Mouse (Mus musculus) megakaryocyte-erythroid progenitor cell, adult 5-6 weeks (primary cell): ENCODE measurements around the gene Paxbp1. TPM values are rescaled to one million over a fixed set of nuclear protein-coding genes. Genes with fewer than 3 reads are reported as not detected.
"Not testable (repeated sequence)": the region's sequence is repeated elsewhere in the genome, so short reads cannot be mapped to it uniquely, and the experiment has no call there.

ENCODE experiments used
- ATAC-seq: replicated peaks from 2 replicates; pipeline ENCODE4 v1.8.0; 2016; ENCODE audit warnings: mild to moderate bottlenecking, inconsistent platforms; ENCODE audit not compliant: severe bottlenecking, poor library complexity, low FRiP score, low TSS enrichment
- total RNA-seq, 2 experiments: library from RNA; stranded (forward) in 1 of 2; stranded (reverse) in 1 of 2; fragments of 200-1000, 215-1000 nt in 1 of 2; fragments of >200 nt in 1 of 2; fragmentation: Nextera tagmentation in 1 of 2; gene quantifications; 2 replicates each; pipeline ENCODE4 v1.2.3; 2014 to 2017

Paxbp1 gene
- total RNA-seq (2014; fragmentation: Nextera tagmentation) (103 and 125 TPM in 2 replicates), total RNA-seq (2017) (85.8 and 94.4 TPM in 2 replicates)

DNA sequence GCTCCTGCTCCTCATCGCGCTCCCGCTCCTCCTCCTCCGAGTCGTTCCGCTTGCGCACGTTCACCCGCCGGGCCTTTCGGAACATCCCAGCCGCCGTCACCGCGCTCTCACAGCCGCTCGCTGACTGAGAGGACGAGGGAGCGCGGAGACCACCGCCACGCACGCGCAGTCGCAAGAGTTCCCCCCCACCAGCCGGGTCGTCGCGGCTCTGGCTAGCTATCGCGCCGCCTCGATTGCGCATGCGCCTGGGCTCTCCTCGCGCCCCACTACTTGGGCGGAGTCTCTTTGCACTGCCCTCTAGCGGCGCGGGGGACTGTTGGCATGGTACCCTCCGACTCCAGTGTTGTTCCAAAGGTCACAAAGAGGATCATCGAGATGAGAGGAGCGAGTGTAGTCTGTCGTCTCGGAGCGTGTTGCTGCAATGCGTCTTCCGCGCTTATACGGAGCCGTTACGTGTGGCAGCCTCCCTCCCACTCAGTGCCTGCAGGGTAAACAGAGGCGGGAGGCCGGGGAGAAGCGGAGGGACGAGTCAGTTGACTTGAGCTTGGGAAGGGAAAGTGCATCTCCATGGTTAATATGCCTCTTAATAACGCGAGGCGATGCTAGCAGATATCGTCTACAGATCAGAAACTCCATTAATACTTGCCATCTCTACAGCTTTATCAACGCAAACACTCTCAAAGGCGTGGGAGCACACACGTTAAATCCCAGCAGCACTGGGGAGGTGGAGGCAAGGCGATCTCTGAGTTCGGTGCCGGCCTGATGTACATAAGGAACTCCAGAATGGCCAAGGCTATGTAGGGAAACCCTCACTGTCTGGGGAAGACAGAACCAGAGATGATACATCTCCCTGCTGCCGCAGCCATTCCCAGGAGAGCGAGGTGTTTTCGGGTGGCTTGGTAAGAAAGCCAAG lies at the start of gene Paxbp1:
Paxbp1 (minus strand) TSS at position 274 of the 913 bp plus-strand sequence.
- peak; percentile 90 for ATAC-seq

DNA sequence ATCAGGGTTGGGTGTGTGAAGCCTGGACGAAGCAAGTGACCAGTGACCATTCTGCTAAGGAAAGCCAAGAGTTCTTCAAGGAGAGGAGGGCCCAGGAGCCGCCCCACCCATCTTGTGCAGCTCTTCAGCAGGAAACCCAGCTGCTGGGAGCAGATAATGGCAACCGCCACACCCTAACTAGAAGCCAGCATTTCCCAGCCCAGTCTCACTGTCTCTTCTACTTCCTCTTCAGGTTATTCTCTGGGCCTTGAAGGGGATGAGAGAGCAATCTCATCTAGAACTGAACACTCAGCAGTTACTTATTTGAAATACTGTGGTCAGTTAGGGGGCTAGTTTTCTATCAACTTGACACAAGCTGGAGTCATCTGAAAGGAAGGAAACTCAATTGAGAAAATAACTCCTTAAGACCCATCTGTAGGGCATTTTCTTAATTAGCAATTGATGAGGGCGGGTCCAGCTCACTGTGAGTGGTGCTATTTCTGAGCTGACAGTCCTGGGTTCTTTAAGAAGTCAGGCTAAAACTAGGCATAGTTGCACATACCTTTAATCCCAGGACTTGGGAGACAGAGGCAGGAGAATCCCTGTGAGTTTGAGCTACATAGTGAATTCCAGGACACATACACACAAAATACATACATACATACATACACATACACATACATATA lies 42.4 kb upstream of the Paxbp1 start:
- peak; percentile 99 for ATAC-seq

- no peak for ATAC-seq
These were observed 41.0 kb upstream of the Paxbp1 start for GRCm38 (mm10) chr16:91085239-91085825.

GRCm38 (mm10) chr16:91084307-91085238 lies 40.2 kb upstream of the Paxbp1 start:
- no peak for ATAC-seq

DNA sequence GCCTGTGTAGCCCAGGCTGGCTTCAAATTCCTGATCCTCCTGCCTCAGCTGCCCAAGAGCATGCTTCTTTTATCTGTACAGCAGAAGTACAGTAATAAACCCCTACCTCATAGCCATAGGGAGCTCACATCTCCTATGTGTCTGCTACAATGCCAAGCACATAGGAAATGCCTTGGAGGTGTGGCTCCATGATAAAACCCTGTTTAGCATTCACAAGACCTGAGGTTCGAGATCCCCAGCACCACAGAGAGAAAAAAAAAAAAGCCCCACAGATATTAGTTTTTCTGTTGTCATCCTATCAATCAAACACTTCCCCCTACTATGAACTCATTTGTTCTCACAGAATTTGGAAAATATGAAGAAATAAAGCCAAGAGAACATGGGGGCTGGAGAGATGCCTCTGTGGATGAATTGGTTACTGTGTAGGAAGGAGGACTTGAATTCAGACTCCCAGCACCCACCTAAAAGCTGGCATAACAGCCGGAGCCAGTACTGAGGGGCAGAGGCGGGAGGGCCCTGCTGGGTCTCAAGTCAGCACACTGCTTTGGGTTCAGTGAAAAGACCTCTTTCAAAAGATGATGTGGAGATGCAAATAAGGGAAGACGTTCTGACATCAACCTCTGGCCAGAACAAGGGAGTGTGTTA lies 38.8 kb upstream of the Paxbp1 start:
- no peak for ATAC-seq

DNA sequence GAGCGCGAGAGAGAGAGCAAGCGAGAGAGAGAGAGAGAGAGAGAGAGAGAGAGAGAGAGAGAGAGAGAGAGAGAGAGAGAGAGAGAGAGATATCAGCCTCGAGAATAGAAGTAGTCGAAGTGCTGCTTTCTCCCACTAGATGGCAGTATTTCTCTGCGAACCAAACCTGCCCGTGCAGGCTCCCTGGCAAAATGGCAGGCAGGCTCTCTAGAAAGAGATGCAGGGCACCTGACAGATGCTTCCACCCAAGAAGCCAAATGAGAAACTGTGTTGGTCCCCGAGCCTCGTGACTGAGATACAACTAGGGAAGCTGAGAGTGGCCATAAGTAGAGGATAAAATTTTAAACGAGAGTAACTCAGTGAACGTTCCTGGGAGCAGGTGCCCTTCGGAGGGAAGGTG lies 37.2 kb upstream of the Paxbp1 start:
- ATAC-seq: peak; percentile 86

DNA sequence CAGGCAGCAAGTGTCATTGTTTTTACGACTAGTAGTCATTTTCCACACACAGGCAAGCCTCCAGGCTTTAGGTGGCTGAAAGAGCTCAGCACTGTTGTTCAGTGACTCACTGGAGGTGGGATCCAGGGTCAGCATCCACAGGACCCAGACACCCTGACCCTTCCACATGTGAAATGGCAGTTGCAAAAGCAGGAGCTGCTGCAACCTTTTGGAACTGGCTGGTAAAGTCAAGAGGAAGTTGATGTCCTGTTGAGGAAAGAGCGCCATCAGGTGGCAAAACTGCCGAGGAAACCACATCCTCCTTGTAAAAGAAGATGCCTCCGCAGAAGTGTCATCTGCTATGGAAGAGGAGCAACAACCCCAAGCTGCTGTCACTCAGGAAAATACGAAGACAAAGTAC lies 31.8 kb upstream of the Paxbp1 start:
- ATAC-seq: no peak

GRCm38 (mm10) chr16:91075423-91075822 lies 31.1 kb upstream of the Paxbp1 start:
- ATAC-seq: not testable (repeated sequence)

GRCm38 (mm10) chr16:91073163-91073892 lies 29.0 kb upstream of the Paxbp1 start:
- peak; percentile 94 for ATAC-seq

DNA sequence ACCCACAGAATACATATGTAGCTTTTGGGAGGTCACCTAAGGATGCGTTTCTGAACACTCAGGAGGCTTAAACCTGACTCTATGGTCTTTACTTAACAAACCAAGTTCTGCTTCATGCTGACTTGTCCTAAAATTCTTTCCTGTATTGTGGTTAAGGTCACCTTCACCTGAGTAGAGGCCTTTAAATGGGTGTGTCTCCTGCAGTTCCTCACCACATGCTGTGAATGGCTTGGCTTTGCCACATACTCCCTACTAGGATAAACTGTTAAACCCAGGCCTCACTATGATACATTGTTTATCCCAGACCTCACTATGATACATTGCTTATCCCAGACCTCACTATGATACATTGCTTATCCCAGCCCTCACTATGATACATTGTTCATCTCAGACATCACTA lies 27.9 kb upstream of the Paxbp1 start:
- ATAC-seq: no peak

DNA sequence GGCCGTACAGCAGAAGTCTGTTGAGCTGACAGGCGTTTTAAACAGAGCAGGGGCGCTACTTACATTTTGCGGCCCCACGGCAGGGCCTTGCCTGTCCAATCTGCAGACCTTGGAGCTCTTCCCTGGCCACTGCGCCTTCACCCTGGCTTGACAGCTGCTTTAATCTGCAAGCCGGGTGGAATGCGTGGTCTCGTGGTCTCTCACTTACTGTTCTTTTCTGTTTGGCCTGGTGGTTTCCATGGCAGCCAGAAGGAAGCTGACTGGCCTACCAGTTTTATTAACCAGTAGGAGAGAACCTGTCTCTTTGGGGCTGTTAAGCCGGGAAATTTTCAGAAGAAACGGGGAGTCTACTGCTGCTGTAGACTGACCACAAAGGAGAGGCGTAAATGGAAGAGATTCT lies 24.6 kb upstream of the Paxbp1 start:
- no peak for ATAC-seq

GRCm38 (mm10) chr16:91067122-91067521 lies 22.8 kb upstream of the Paxbp1 start:
- ATAC-seq: no peak

DNA sequence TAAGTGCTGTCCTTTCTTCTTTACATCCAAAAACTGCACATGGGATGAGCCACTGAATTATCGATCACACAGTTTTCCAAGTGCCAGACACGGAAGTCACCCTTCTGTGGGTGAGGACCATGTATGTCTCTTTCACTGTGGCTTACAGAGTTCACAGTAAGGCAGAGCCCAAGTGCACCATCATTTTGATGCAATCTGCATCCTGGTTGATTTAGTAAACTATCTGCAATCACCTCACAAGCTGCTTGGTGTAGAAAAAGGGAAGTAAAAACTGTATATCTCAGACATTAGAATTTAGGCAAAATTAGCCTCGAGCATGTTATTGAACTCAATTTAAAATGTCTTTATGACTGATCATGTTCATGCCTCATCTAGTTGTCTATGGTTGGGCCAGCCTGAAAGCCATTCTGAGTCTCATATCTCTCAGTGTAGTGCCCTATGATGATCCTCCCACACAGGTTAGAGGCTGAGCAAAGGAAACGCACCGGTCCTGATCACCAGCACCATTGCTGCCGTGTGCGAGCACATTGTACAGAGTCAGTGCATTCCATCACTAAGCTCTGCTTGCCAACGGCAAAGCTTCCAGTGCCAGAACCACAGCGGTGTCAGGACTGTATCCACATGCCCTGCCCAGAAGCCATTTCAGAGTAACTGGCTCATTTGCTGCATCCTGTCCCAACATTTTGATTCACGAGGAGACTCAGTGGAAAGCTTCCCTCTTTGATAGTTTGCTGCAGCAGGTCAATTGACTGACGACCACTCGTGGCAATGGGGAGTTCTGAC lies 20.4 kb upstream of the Paxbp1 start:
- ATAC-seq: no peak

DNA sequence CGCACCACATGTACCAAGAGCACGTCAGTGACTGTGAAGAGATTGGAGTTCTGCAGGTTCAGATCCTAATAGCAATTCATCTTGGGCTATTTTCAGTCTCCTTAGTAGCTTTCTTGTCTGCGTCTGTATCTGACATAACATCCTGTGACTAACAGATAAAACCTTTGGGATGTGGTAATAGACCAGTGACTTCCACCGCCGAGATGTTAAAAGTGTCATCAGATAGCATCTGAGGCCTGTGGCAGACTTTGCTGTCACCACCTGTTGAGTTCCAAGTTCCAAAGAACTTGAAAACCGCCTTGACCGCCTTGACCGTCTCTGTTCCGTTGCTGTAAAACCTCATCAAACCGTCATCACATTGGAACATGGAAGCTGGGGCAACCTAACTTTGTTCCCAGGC lies 19.4 kb upstream of the Paxbp1 start:
- ATAC-seq: no peak

DNA sequence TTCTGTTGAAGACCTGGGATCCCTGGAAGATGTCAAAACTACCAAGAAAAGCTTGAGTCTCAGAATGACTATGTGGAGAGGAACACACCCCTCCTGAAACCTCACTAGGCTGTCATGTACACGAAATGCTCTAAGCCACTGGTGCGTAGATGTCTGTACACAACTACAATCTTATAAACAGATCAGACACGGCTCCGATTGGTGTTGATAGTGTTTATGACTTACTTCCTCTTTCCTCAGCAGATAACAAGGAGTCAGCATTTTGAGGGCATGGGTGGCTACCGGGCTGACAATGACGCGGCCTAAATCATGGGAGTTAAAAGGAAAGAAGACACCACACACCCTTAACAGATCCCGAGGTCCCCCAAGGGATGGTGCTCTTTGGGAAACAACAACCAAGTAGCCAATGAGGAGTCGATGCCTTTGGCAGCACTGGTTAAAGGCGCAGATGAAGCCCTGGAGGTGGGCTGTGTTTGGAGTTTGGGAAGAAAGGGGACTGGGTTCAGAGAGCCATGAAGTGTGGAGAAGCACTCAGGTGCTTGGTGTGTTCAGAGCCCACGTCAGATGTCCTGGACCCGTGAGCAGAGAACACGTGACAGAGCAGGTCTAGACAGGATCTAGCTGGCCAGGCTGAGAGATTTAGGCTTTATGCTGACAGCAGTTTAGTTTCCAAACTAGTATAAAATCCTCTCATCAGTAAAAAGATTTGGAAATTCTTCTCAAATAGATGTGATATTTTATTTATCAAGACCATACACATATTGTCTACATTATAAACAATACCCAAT lies 17.4 kb upstream of the Paxbp1 start:
- 0 out of 2 replicates have a peak, but pooled peaks have one; percentile 17 for ATAC-seq

DNA sequence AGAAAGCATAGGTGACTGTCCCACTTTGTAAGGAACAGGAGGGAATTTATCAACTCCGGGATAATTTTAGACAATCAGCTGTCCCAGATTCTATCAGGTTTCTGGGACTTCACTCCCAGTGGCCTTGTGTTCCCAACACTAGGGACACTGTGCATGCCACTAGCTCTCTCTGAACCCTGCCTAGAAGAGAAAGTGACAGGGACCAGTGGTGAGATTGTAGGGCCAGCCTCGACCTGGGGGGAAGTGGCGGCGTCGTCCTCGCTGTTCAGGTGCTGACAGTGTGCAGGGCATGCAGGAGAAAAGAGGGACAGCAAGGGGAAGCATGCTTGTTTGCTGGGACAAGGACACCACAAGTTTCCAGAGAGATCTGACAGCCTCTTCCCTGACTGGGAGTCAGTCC lies 13.4 kb upstream of the Paxbp1 start:
- ATAC-seq: no peak

DNA sequence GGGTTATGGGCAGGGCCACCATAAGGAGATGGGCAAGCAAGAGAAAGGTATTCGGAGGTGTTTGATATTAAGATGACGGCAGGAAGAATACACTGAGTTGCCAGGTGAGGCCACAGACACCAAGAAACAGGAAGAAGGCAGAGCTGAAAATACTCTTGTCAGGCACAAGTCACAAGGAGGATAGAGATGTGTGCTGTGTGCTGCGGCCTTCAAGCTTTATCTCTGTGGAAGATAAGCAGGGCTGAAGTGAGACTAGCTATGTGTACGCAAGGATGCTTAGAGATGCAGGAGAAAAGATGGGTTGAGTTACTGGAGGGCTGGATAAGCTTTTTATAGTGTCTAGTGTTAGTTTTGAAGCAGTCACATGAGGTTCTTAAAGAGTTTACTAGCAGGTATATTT lies 12.9 kb upstream of the Paxbp1 start:
- ATAC-seq: no peak
